Mouse (Mus musculus) stomach, postnatal 0 days (tissue): Measurements from ENCODE around the gene Pld4. TPM values are rescaled to one million over a fixed set of nuclear protein-coding genes. Genes with fewer than 3 reads are reported as not detected.

ENCODE experiments used
- ATAC-seq: fragments of 200-750 bp; cut with Nextera tagmentation; 2 replicates; pipeline ENCODE4 v1.8.0; 2017; ENCODE audit not compliant: low FRiP score, low TSS enrichment
- DNase-seq: peaks from one replicate; pipeline ENCODE4 v3.0.0-alpha.2; 2016; ENCODE audit warnings: low spot score
- H3K27ac ChIP-seq: fragments of 300-500 bp; sonication (generic); replicated peaks from 2 replicates; pipeline ENCODE4 v1.5.1; 2014; ENCODE audit warnings: mild to moderate bottlenecking, control low read depth
- H3K27me3 ChIP-seq: fragments of 300-500 bp; sonication (generic); 2 replicates; pipeline ENCODE4 v1.6.1; 2014; ENCODE audit warnings: low read length; ENCODE audit not compliant: control insufficient read depth, insufficient read depth
- H3K36me3 ChIP-seq: fragments of 300-500 bp; sonication (generic); 2 replicates; pipeline ENCODE4 v1.6.1; 2014; ENCODE audit warnings: low read length, mixed read lengths; ENCODE audit not compliant: control insufficient read depth, insufficient read depth
- H3K4me1 ChIP-seq: fragments of 300-500 bp; sonication (generic); replicated peaks from 2 replicates; pipeline ENCODE4 v1.6.1; 2014; ENCODE audit warnings: antibody characterized with exemption; ENCODE audit not compliant: control insufficient read depth, insufficient read depth
- H3K4me2 ChIP-seq: fragments of 300-500 bp; sonication (generic); replicated peaks from 2 replicates; pipeline ENCODE4 v1.6.1; 2014; ENCODE audit warnings: low read depth, mild to moderate bottlenecking, control low read depth, moderate library complexity
- H3K4me3 ChIP-seq: fragments of 300-500 bp; sonication (generic); 2 replicates; pipeline ENCODE4 v1.5.1; 2014; ENCODE audit warnings: low read depth, low read length, control low read depth
- H3K9ac ChIP-seq: fragments of 300-500 bp; sonication (generic); 2 replicates; pipeline ENCODE4 v1.6.1; 2014; ENCODE audit warnings: mild to moderate bottlenecking, low read length, control low read depth, mixed read lengths
- H3K9me3 ChIP-seq: fragments of 300-500 bp; sonication (generic); 2 replicates; pipeline ENCODE4 v1.6.1; 2016; ENCODE audit warnings: low read length; ENCODE audit not compliant: control insufficient read depth
- CTCF ChIP-seq: IDR thresholded peaks from 2 replicates; pipeline ENCODE4 v1.5.1; 2016; ENCODE audit warnings: antibody characterized with exemption, low read depth, mild to moderate bottlenecking, moderate library complexity
- EP300 ChIP-seq: optimal IDR thresholded peaks from 2 replicates; pipeline ENCODE3; 2016; ENCODE audit warnings: antibody characterized with exemption
- WGBS: fragments of 180-500 bp; shearing (Covaris S2); extraction: QIAGEN DNeasy Blood & Tissue Kit; methylation state at CpG from one replicate; pipeline ENCODE4 v1.1.7; 2014; 5-methylcytosine and 5-hydroxymethylcytosine counted together
- polyA plus RNA-seq: library from polyadenylated mRNA; unstranded; fragments of >200 nt; fragmentation: Nextera tagmentation; extraction: Ambion mirVana; gene quantifications from 2 replicates; pipeline ENCODE4 v1.2.1, GENCODE M21; 2015

Gene Pld4
- polyA plus RNA-seq, 1 experiment from 2014 or later = 9.8 TPM

GRCm38 (mm10) chr12:112770396-112770795, 9.9 kb downstream of the Pld4 start:
- H3K4me3 ChIP-seq = no peak overlapping the region
- no peaks in the 10 kb centered on the region for H3K27me3 ChIP-seq
- no peak for ATAC-seq
- H3K9ac ChIP-seq = no peak overlapping the region
- no peak overlapping the region for H3K4me2 ChIP-seq
- H3K36me3 ChIP-seq = no peaks in the 10 kb centered on the region
- no peak overlapping the region for H3K27ac ChIP-seq
- DNase-seq = no peak
- WGBS = 59% methylated on average over 4 of the region's 4 CpGs
- TF ChIP-seq CTCF (no peak), EP300 (no peak)
- H3K4me1 ChIP-seq = no peaks in the 10 kb centered on the region
- H3K9me3 ChIP-seq = no peaks in the 10 kb centered on the region

GRCm38 (mm10) chr12:112772306-112772705, 11.9 kb downstream of the Pld4 start:
- no peak; the same call in 1 of the 2 replicates for ATAC-seq
- DNase-seq = no peak
- TF ChIP-seq EP300 (no peak), CTCF (no peak)
- Histone ChIP-seq H3K27me3 (no peaks in the 10 kb centered on the region), H3K4me1 (no peaks in the 10 kb centered on the region), H3K4me2 (no peak overlapping the region), H3K27ac (no peak overlapping the region), H3K36me3 (no peaks in the 10 kb centered on the region), H3K4me3 (no peak overlapping the region), H3K9ac (no peak overlapping the region), H3K9me3 (no peaks in the 10 kb centered on the region)
- WGBS = 93% methylated on average over 14 of the region's 14 CpGs

- H3K9ac ChIP-seq = no peak overlapping the region
- no peak overlapping the region for H3K27ac ChIP-seq
- H3K36me3 ChIP-seq = no peaks in the 10 kb centered on the region
- H3K9me3 ChIP-seq = no peaks in the 10 kb centered on the region
- H3K4me3 ChIP-seq = no peak overlapping the region
- no peaks in the 10 kb centered on the region for H3K4me1 ChIP-seq
- H3K4me2 ChIP-seq = no peak overlapping the region
- WGBS = 34% methylated on average over 9 of the region's 9 CpGs
- no peaks in the 10 kb centered on the region for H3K27me3 ChIP-seq
- ATAC-seq = no peak
- no peak for DNase-seq
- TF ChIP-seq EP300 (no peak), CTCF (no peak)
These were observed 12.9 kb downstream of the Pld4 start for GRCm38 (mm10) chr12:112773366-112773765.

- 73% methylated on average over 6 of the region's 6 CpGs for WGBS
- no peaks in the 10 kb centered on the region for H3K36me3 ChIP-seq
- ATAC-seq (no peak), DNase-seq (no peak)
- no peak overlapping the region for H3K27ac ChIP-seq
- H3K4me2 ChIP-seq = no peak overlapping the region
- no peak overlapping the region for H3K9ac ChIP-seq
- TF ChIP-seq EP300 = no peak
- TF ChIP-seq CTCF = no peak
- H3K27me3 ChIP-seq = no peaks in the 10 kb centered on the region
- no peaks in the 10 kb centered on the region for H3K9me3 ChIP-seq
- H3K4me1 ChIP-seq = no peaks in the 10 kb centered on the region
- no peak overlapping the region for H3K4me3 ChIP-seq
These were observed 13.6 kb downstream of the Pld4 start for GRCm38 (mm10) chr12:112774026-112774425.

GRCm38 (mm10) chr12:112774481-112774880, 14.0 kb downstream of the Pld4 start:
- 91% methylated on average over 10 of the region's 10 CpGs for WGBS
- ATAC-seq (no peak), DNase-seq (no peak)
- no peak overlapping the region for H3K4me2 ChIP-seq
- no peak overlapping the region for H3K9ac ChIP-seq
- H3K27ac ChIP-seq = no peak overlapping the region
- H3K4me1 ChIP-seq = no peaks in the 10 kb centered on the region
- TF ChIP-seq CTCF = no peak
- no peak overlapping the region for H3K4me3 ChIP-seq
- H3K36me3 ChIP-seq = no peaks in the 10 kb centered on the region
- H3K9me3 ChIP-seq = no peaks in the 10 kb centered on the region
- H3K27me3 ChIP-seq = no peaks in the 10 kb centered on the region

- Histone ChIP-seq H3K27me3 (no peaks in the 10 kb centered on the region), H3K4me3 (no peak overlapping the region), H3K4me1 (peaks cover 9% of the 10 kb centered on the region; the same call in 1 of the 2 replicates), H3K9ac (no peak overlapping the region), H3K4me2 (no peak overlapping the region), H3K9me3 (no peaks in the 10 kb centered on the region), H3K36me3 (no peaks in the 10 kb centered on the region), H3K27ac (no peak overlapping the region)
- ATAC-seq (no peak), DNase-seq (no peak)
- WGBS = 57% methylated on average over 8 of the region's 8 CpGs
- TF ChIP-seq CTCF (no peak), EP300 (no peak)
These were observed 30.6 kb downstream of the Pld4 start for GRCm38 (mm10) chr12:112791026-112791425.
